Comparison of ENCODE assay signal across 14 mouse cellular contexts in the genomic region with DNA sequence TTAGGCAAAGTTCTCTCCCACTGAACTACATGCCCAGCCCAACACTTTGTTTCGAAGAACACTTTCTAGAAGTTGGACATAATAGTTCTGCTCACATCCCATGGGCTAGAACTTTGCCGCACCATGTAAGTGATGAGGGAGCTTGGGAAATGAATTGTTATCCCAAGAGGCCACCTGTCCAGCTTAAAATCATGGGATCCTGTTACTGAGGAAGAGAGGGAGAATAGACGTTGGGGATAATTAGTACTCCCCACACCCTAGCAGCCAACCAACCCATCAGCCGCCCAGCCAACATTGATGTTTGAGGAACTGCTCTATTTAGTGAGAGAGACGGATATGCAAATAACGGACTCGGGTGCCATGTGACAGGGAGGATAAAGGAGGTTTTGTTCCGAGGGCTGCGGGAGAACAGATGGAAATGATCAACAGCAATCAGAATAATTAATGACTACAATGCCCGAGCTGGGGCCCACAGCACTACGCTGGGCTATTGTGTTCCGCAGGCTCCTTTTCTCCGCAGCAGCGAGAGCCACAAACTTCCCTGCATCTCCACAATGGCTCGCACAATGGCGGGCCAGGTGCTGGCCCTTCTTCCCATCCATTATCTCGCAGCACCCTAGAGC. TPM values are rescaled to one million over a fixed set of nuclear protein-coding genes. Genes with fewer than 3 reads are reported as not detected.
DNase-seq lines count a peak whose midpoint lies in the region; ATAC-seq lines count a peak whose summit lies in the region.
"Had no signal": no experiment of that assay in that cellular context is flagged by ENCODE, and none has a peak within 500 bp of the region (broad histone marks: within the 10 kb centered on the region; RNA-seq: fewer than 3 reads in every experiment).

No protein-coding gene starts in this region.

- peaks cover 22% of the 10 kb centered on the region for H3K27me3 ChIP-seq in forebrain, embryonic 11.5 days (ENCODE audit: control insufficient read depth, insufficient read depth, low read length)
- peaks cover 32% of the 10 kb centered on the region for H3K27me3 ChIP-seq in limb, embryonic 11.5 days (ENCODE audit: control insufficient read depth, insufficient read depth, low read length)

- no peaks in the 10 kb centered on the region for H3K36me3 ChIP-seq in forebrain, embryonic 11.5 days (ENCODE audit: control insufficient read depth, insufficient read depth, low read length)
- H3K36me3 ChIP-seq in limb, embryonic 11.5 days (ENCODE audit: control insufficient read depth, insufficient read depth, low read length) = no peaks in the 10 kb centered on the region
- H3K36me3 ChIP-seq: heart, embryonic 12.5 days; limb, embryonic 15.5 days had no signal

- H3K9me3 ChIP-seq in forebrain, embryonic 11.5 days (ENCODE audit: control insufficient read depth, low read length) = no peaks in the 10 kb centered on the region
- H3K9me3 ChIP-seq in limb, embryonic 11.5 days (ENCODE audit: control insufficient read depth, low read length) = no peaks in the 10 kb centered on the region
- H3K9me3 ChIP-seq: heart, embryonic 12.5 days; limb, embryonic 15.5 days had no signal

- WGBS in forebrain, embryonic 11.5 days = 12% methylated on average over 17 of the region's 17 CpGs
- 21% methylated on average over 17 of the region's 17 CpGs for whole genome bisulfite sequencing in limb, embryonic 11.5 days

- H3K27ac ChIP-seq in forebrain, embryonic 11.5 days (ENCODE audit: low read depth, low read length) = peak overlapping the region; percentile 34; the same call in 1 of the 2 replicates
- H3K27ac ChIP-seq in limb, embryonic 11.5 days (replicated peaks; ENCODE audit: low read depth, low read length) = no peak overlapping the region
- H3K27ac ChIP-seq: limb, embryonic 15.5 days had no signal

- peak overlapping the region; percentile 9; the same call in 1 of the 2 replicates for H3K4me2 ChIP-seq in forebrain, embryonic 11.5 days (ENCODE audit: low read depth, low read length, severe bottlenecking)
- no peak overlapping the region; the same call in 1 of the 2 replicates for H3K4me2 ChIP-seq in limb, embryonic 11.5 days (ENCODE audit: low read depth, severe bottlenecking)
- H3K4me2 ChIP-seq: heart, embryonic 12.5 days; limb, embryonic 15.5 days had no signal

- H3K9ac ChIP-seq in forebrain, embryonic 11.5 days (ENCODE audit: low read length) = no peak overlapping the region
- no peak overlapping the region for H3K9ac ChIP-seq in limb, embryonic 11.5 days (ENCODE audit: low read length)
- H3K9ac ChIP-seq: heart, embryonic 12.5 days; limb, embryonic 15.5 days had no signal

- peak; percentile 32 for DNase-seq in left cerebral cortex, postnatal 4 days
- DNase-seq in left cerebral cortex, postnatal 10 days (ENCODE audit: extremely low spot score in 1 of 2, low spot score in 2 of 2) = no peak
- peak; percentile 65 for DNase-seq in forebrain, embryonic 11.5 days (ENCODE audit: low spot score)
- peak; percentile 47 for DNase-seq in limb, embryonic 11.5 days (ENCODE audit: low spot score)
- peak; percentile 98 for DNase-seq in retina, postnatal 1 day
- no peak for DNase-seq in urinary bladder, postnatal 14 days (ENCODE audit: low spot score)
- DNase-seq in adipocyte (ENCODE audit: low spot score) = no peak
- DNase-seq in left cerebral cortex, adult 18-20 months (ENCODE audit: low spot score in 2 of 2) = no peak
- DNase-seq: adrenal gland, postnatal 36 days; kidney, adult 9 months; right cerebral cortex, postnatal 25 days; thymus, adult 18-20 months had no signal

- peak; percentile 77 for ATAC-seq in forebrain, embryonic 11.5 days (replicated peaks; ENCODE audit: low FRiP score)
- ATAC-seq in limb, embryonic 11.5 days (ENCODE audit: insufficient number of reproducible peaks, low FRiP score, low TSS enrichment, low read depth) = no peak

- H3K4me3 ChIP-seq in forebrain, embryonic 11.5 days (ENCODE audit: low read depth, low read length) = no peak overlapping the region
- no peak overlapping the region for H3K4me3 ChIP-seq in limb, embryonic 11.5 days (ENCODE audit: low read depth, low read length)
- H3K4me3 ChIP-seq: heart, embryonic 12.5 days; limb, embryonic 15.5 days had no signal

- intact Hi-C loops in left cerebral cortex, postnatal 4 days (cut with DNase I) = no loop called here
- intact Hi-C loops in left cerebral cortex, postnatal 10 days (cut with DNase I) = no loop called here

- peaks cover 8% of the 10 kb centered on the region; the same call in 1 of the 2 replicates for H3K4me1 ChIP-seq in forebrain, embryonic 11.5 days (replicated peaks; ENCODE audit: control insufficient read depth, insufficient read depth, low read length)
- H3K4me1 ChIP-seq in limb, embryonic 11.5 days (ENCODE audit: control insufficient read depth, insufficient read depth, low read length) = no peaks in the 10 kb centered on the region
- H3K4me1 ChIP-seq: limb, embryonic 15.5 days had no signal

RNA-seq across cellular contexts. Expression of a gene that starts 16.4 kb away (rescaled TPM):
- total RNA-seq in left cerebral cortex, postnatal 4 days (2021) = 10 to 100 TPM; 27.1 to 29.3 TPM
- total RNA-seq in left cerebral cortex, postnatal 10 days (2021) = 10 to 100 TPM; 40.5 to 42.9 TPM
- polyA plus RNA-seq in forebrain, embryonic 11.5 days (2014; fragmentation: Nextera tagmentation; extraction: Ambion mirVana) = 53.3 and 54.5 TPM in 2 replicates
- 61.5 and 65.9 TPM in 2 replicates for polyA plus RNA-seq in limb, embryonic 11.5 days (2014; fragmentation: Nextera tagmentation; extraction: Ambion mirVana)
- 10 to 100 TPM; 56.0 to 59.9 TPM for total RNA-seq in left cerebral cortex, adult 18-20 months (2021)

RNA-seq across cellular contexts. Expression of a gene that starts 58.2 kb away (rescaled TPM):
- total RNA-seq in left cerebral cortex, postnatal 4 days (2021) = 100 to 1,000 TPM; 111 to 125 TPM
- total RNA-seq in left cerebral cortex, postnatal 10 days (2021) = 100 to 1,000 TPM; 275 to 284 TPM
- 3.1 and 4.2 TPM in 2 replicates for polyA plus RNA-seq in forebrain, embryonic 11.5 days (2014; fragmentation: Nextera tagmentation; extraction: Ambion mirVana)
- 0.20 and 0.25 TPM in 2 replicates for polyA plus RNA-seq in limb, embryonic 11.5 days (2014; fragmentation: Nextera tagmentation; extraction: Ambion mirVana)
- total RNA-seq in left cerebral cortex, adult 18-20 months (2021) = 100 to 1,000 TPM; 368 to 379 TPM

Comparison
In these comparisons a context has a peak if more than half of its experiments do, and no peak if none do; other contexts are left out.
1. DNase-seq: peak in left cerebral cortex, postnatal 4 days (single experiment), forebrain, embryonic 11.5 days (single experiment), limb, embryonic 11.5 days (single experiment) and retina, postnatal 1 day (single experiment); none in left cerebral cortex, postnatal 10 days (0 of 2), urinary bladder, postnatal 14 days (single experiment), adipocyte (single experiment) and left cerebral cortex, adult 18-20 months (0 of 2).